Mouse (Mus musculus) liver (tissue): ENCODE results near the gene Junb.

ENCODE experiments used
- DNase-seq: peaks from one replicate; pipeline ENCODE4 v3.0.0-alpha.2; 2020; ENCODE audit warnings: mixed read lengths

The Junb gene

DNA sequence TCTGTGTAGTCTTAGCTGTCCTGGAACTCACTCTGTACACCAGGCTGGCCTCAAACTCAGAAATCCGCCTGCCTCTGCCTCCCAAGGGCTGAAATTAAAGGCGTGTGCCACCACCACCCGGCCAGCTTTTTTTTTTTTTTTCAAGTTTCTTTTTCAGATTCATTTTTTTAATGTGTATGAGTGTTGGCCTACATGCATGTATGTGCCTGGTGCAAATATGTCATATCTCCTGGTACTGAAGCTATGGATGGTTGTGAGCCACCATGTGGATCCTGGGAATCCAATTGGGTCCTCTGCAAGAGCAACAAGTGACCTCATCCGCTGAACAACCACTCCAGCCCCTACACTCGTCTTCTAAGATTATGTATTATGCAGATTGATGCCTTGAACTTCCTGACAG, 8.9 kb upstream of the Junb start:
- DNase-seq, result no peak

DNA sequence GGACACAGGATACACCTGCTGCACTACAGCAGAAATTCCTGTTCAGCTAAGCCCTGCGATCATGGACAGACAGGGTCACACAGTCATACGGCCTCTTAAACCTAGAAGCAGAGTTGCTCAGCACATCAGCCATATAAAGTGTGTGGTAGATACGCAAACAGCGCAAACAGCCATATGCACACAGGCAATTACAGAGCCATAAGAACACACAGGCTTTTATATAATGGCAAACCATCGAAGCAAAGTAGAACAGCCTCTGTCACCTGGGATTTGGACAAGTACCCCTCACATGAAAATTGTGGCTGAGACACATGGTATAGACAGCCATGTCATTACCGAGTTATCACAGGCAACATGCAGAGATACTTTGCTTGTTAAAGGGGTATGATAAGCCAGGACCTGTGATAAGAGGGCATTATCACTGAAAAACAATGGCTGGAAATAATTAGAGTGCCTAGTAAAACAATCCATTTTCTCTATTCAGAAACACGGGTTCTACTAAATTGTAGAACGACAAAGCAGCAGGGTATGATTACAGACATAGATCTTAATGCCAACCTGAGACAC, 7.9 kb upstream of the Junb start:
- no peak for DNase-seq

DNA sequence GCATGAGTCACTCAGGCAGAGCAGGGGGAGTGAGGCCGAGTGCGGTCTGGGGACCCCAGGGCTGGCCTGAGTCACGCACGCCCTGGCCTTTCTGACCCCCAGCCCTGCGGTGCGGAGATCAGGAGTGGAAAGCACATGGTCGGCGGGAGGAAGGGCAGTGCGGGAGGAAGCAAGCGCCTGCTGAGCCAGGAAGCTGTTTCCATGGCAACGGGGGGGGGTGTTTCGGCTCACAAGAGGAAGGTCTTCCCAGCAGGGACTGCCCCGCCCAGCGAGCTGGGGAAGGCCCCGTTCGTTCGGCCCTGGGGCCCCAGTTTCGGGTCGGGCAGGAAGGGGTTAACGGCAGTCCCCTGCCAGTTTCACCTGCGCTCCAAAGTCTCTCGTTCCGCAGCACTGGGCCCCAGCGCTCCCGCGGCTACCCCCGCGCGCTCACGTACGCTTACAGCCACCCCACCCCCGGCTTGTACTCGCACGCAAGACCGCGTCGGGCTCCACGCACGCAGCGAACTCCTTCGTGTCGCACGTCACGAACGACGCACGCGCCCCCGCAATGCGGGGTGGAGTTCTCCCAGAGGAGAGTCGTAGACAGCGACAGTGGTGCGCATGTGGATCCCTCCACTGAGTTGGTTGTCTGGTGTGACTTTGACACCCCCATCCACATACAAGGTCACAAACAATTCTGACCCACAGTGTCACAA, 7.3 kb upstream of the Junb start:
- peak; percentile 93 for DNase-seq

DNA sequence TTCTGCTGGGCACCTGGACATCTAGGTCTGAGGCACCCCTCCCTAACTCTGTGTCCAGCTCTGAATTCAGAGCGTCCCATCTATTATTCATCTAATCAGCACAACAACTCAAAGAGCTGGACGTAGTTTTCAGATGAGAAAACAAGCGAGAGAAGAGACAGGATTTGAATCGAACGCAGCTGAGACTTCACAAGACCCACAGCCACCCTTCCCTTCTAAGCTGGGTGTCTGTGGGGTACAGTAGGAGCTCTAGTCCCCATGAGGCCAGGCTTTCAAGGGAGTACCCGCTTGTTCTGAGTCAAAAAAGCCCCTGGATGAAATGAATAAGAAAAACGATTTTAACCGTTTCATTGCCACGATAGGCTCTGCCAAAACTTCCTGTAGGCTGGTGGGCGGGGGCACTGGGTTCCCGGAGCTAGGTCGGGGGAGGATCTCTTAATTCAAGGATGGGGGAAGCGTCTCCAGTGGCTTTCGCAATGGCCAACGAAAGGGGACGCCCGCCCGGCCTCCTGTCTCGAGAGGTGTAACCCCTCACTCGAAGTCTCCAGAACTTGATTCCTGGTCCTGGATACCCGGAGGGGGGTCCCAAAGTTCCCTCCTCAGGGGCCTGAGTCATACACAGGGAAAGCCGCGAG, 6.6 kb upstream of the Junb start:
- peak; percentile 53 for DNase-seq

DNA sequence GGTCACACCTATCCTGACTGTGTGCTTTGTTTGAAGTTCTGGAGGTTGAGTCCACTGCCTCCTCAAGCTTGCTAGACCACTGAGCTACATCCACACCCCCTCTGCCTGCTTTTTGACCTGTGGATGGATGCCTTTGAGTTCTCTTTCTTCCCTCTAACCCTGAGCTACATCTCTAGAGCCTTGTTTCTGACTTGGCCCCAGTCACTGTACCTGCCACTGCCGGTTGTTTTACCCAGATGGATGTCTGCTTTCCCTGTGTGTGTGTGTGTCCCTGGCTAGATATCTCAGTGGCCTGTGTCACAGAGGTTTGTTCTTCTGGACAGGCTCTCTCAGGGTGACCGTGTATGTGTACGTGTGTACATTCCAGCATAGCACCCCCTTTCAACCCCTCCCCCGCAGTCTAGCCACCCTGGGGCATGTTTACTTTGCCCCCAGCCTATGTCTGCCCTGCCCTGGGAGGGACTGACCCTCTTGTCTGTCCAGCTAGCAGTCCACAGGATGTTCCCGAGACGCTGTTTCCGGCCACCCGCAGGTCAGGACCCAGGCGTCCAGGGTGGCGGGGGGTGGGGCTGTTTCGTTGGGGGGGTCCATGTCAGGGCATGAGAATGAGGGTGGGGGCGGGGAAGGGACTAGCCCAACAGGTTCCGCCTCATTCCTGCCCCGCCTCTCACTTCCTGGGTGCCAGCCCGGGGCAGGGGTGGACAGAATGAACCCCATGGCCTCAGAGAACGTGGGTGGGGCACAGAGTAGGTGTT, 6.0 kb upstream of the Junb start:
- DNase-seq, result peak; percentile 65

DNA sequence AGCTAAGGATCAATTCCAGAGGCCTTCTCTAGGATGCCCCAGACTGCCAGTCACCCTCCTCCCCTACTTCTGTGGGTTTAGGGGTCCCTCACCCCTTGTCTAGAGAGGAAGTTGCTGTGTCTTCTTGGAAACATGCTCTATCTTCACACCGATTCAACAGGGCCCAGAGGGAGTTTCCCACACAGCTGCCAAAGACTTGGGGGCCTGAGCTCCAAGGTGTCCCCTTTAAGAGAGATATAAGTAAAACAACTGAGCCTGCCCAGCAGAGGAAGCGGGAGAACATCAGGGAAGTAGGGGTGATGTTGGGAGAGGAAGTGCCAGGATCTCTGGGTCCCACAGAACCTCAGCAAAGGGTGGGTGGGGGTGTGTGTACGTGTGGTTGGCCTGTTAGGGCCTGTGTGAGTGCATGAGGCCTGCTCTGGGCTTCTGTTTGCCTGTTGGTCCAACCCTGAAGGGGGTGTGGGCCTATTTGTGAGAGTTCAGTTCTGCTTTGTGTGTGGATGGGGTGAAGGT, 4.0 kb upstream of the Junb start:
- DNase-seq, result no peak

DNA sequence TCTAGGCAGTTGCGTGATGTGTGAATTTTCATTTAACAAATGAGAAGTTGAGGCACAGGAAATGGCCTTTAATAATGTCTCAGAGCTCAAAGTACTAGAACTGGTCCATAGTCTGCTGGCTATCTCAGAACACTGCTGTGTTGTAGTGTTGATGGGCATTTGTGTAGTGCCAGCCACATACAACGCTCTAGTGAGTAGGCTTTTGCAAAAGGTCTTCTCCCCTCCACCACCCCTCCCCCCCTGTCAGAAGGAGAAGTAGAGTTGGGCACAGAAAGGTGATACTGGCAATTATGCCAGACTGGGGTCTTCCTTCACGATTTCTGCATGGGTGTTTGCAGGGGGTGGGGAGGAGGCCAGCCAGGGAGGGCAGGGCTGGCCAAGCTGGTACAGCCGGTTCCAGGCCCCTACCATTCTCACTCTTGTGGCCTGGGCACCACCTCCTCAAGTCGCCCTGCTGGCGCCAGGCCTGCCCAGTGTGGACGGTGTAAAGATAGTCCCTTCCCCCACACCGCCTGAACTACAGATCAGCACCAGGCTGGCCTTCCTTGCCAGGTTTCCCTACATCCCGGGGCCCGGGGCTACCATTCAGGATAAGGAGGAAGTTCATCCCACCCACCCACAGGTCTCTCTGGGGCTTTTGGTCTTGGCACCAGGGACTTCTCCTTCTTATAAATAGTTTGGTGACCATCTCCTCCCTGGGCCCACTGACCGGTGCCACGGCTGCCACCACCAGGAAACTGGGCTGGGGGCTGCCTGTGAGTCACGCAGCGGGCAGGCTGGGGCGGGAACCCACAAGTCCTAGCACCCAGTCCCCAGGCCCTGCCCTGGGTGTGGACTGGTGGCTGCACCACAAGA, 3.4 kb upstream of the Junb start:
- DNase-seq, result no peak

DNA sequence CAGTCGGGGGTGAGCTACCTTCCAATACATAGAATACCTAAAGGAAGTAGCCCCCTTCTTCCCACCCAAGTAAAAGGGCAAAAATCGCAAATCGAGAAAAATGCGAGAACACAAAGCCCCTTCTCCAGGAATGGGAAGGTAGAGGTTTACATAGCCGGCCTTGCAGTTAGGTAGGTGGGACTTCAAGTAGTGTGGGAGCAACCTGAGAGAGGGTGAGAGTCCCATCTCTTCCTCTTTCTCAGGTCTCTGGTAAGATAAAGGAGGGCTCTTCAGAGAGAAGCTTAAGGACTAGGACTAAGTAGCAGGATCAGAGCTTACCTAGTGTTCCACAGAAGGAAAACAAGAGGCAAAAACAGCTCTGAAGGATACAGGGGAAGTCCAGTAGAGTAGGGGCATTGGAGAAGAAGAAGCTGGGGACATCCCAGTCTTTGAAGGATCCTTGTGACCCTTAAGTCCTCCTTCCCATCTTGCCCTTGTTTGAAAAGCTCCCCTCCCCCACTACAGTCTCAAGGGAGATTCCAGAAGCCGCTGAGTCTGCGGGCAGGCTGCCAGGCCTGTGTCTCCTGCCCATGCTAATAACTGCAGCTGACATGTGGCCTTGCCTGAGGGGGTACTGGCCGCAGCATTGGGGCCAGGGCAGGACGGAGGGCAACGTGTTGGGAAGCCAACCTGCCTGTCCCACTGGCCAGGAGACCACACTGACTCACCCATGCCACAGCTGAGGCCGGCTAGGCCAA, 2.3 kb upstream of the Junb start:
- peak; percentile 51 for DNase-seq

DNA sequence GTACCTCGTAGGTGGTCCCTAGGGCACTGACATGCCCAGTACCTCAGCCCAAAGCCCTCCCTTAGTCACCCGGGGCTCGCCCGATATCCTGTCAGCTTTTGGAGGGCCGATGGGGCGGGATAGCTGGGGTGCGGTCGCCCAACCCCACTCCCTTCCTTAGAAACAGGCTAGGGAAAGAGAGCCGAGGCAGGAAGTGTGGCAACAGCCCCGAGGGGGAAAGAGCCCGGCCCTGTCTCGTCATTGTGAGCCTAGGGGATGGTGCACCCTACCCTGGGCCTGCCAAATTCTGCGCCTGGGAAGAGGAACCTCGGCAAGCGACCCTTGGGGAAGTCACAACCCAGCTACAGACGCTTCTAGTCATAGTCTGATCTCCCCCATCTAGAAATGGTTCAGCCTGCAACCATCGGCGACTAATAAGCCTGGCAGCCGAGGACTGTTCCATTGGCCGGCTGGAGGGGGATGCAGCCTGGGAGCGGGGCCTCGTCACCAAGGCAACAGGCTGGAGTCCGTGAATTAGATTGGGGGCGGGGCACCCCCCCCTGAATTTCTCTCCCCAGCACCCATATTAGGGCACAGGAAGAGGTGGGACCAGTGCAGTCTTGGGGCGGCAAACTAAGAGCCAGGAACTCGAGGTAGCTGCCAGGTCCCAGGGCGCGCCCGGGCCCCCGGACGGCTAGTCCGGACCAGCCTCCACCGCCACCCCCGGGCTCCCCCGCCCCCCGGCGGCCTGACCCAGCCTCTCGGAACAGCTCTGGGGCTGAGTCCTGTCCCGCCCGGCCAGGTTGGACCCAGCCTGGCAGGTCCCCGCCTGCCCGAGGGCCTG, 1.3 kb upstream of the Junb start:
- DNase-seq, result peak; percentile 91

DNA sequence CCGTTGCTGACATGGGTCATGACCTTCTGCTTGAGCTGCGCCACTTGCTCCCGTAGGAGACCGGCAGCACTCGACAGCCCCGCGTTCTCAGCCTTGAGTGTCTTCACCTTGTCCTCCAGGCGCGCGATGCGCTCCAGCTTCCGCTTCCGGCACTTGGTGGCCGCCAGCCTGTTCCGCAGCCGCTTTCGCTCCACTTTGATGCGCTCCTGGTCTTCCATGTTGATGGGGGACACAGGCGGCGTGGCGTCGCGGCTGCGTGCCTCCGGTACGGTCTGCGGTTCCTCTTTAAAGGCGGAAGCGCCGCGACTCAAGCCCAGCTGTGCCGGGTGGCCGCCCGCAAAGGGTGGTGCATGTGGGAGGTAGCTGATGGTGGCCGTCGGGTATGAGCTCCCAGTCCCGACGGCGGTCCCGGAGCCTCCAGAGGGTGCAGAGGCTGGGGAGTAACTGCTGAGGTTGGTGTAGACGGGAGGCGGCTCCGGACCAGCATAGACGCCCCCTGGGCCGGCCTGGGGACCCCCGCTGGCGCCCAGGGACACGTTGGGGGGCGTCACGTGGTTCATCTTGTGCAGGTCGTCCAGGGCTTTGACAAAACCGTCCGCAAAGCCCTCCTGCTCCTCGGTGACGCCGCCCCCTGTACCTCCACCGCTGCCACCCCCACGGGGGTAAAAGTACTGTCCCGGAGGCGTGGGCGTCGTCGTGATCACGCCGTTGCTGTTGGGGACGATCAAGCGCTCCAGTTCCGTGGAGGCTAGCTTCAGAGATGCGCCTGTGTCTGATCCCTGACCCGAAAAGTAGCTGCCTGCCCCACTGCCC, 877 bp downstream of the Junb start:
- peak; percentile 74 for DNase-seq

DNA sequence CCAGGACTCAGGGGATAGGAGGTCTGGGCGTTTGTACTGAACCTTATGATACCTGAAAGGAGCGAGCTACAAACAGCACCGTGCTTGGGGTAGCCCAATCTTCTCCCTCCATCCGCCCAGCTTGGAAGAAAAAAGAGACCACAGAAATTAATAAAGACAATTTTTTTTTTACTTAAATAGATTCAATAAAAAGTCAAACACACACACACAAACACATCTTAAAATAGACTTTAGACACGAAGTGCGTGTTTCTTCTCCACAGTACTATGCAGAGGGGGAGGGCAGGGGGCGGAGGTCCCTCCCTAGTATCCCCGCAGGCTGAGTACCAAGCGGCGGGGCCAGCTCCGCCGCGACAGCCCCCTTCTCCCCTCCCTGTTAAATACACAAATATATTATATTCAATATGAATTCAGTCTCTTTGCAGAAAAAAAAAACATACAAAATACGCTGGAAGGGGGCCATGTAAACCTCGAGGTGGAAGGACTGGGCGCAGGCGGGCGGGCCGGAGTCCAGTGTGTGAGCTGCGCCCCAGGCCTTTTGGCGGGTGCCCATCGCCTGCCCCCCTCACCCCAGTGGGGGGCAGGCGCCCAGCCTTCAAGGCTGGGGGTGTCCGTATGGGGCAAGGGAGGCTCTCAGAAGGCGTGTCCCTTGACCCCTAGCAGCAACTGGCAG, 1.6 kb downstream of the Junb start:
- DNase-seq, result no peak

DNA sequence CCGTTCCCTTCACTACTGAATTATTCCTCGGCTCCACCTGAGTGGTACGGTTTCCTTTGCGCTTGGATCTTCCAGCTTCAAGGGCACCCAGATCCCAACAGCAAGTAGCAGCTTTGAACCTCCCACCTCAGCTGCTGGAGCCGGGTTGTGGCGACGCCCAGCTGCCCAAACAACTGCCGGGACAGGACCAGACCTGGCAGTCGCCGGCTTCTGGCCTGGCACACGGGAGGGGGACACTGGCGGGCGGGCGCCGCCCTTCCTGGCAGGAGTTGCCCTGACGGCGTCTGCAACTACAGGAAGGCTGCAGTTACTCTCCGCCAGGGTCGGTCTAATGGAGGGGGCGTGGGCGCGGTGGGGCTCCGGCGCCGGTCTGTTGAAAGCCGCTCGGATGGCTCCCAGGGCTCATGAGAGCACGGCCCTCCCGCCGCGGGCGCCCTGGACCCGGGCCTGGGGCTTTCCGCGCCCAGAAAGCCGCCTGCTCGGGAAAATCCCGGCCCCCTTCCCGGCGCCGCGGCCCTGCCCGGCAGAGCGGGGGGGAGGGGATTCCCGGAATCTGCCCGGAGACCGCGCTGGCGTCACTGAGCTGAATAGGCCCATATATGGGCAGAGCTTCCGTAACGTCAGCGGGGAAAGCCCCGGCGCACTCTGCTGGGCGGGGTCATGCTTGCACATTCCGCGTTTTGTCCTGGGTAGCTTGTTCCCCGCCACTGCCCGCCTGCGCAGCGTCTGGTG, 2.3 kb downstream of the Junb start:
- peak; percentile 96 for DNase-seq

DNA sequence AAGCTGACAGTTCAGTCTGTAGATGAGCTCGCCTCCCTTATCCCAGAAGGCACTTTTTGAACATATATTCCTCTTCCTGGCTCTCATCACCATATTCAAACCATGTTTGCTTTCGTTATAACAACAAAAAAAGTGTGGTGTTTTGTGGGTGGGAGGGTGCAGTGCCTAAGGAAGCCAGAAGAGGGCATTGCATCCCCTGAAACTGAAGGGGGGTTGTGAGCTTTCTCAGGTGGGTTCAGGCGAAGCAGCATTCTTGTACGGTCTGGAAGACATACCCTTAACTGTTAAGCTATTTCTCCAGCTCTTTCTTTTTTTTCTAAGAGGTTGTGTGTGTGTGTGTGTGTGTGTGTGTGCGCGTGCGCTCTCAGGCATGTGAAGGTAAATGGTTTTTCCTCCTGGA, 3.1 kb downstream of the Junb start:
- peak; percentile 78 for DNase-seq

DNA sequence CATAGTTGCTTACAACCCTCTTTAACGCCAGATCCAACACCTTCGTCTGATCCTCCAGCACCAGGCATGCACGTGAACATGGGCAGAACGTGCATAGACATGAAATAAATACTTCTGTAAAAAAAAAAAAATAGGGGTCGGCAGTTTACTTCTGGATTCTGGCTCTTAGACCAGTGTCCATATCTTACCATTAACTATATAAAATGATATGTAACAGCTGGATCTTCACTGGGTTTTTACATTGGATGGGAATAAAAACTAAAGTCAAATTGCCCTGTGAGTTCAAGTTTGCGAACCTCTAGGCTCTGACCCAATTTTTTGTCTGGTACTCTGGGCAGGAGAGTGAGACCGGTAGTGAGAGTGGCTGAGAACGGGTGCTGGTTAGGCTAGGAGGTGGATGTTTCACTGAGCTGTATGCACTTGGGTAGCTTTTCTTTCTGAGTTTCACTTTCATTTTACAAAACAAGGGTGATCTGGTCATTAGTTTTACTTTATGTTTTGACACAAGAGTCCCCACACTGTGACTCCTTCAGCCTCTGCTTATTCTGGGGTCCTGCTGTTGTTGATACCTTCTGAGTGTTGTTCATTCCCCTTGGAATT, 3.9 kb downstream of the Junb start:
- no peak for DNase-seq

DNA sequence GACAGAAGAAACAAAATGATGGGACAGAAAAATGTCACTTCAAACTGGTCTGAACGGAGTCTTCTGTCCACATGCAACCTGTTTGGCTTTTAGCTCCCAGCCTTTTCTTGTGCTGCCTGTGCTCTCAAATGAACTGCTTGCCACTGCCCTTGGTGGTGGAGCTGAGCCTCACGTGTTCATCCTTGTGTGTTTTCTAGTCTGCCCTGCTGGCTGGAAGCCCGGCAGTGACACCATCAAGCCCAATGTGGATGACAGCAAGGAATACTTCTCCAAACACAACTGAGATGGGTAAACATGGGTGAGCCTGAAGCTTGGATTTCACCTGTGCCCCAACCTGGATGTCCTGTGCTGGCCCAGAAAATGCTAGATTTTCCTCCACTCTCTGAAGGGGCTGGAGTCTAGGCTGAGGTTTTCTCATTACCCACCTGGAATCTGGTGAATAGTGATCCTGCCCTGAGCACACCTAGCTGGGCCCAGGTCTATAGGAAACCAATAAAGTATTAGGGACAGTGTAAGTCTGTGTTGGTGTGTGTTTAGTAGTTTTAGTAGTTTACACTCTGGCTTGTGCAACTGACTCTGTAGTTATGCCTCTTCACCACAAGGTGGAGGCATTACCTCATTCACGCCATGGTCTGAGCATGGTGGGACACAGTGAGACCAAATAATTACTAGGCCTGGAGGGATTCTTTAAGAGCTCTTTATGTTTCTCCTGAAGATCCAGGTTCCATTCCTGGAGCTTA, 4.5 kb downstream of the Junb start:
- DNase-seq, result peak; percentile 48

DNA sequence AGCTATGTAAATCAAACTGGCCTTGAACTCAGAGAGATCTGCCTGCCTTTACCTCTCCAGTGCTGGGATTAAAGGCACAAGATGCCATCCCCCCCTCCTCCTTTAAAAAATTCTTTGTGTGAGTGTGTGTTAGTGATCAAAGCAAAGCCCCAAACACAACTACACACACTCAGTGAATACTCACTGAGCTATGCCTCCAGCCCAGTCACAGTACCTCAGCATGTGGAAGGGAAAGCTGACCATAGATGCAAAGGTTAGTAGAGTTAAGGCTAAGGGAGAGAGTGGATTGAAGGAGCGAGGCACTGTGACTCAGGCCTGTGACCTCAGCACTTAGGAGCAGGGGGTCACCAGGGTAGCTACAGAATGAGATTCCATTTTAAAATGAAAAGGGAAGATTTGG, 5.4 kb downstream of the Junb start:
- no peak for DNase-seq

DNA sequence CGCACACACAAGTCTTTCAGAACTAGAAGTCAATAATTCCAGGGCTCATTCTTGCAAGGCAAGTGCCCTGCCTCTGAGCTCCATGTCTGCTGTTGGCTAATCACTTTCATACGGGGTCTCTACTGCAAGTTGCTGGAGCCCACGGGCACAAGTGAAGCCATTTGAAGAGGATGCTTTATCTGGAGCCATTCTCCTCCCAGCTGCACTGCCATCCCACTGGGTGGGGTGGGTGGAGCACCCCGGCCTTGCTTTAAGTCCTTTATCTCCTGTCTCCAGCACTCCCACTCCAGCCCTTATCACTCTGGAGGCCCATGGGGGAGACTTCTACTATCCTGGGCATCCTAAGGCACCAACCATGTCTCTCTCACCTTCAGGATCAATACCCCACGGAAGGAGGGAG, 7.6 kb downstream of the Junb start:
- DNase-seq, result peak; percentile 93
